Mouse (Mus musculus) midbrain, embryonic 15.5 days (tissue): ENCODE data around the gene Nrip1. TPM values are rescaled to one million over a fixed set of nuclear protein-coding genes. Genes with fewer than 3 reads are reported as not detected.

Experiments
- ATAC-seq: fragments of 200-750 bp; cut with Nextera tagmentation; replicated peaks from 2 replicates; pipeline ENCODE4 v1.8.0; 2017; ENCODE audit warnings: moderate TSS enrichment
- H3K27ac ChIP-seq: fragments of 300-500 bp; sonication (generic); 2 replicates; pipeline ENCODE4 v1.5.1; 2015; ENCODE audit warnings: mild to moderate bottlenecking, inconsistent platforms
- H3K27me3 ChIP-seq: fragments of 300-500 bp; sonication (generic); replicated peaks from 2 replicates; pipeline ENCODE4 v1.6.1; 2015; ENCODE audit warnings: inconsistent platforms
- H3K36me3 ChIP-seq: fragments of 300-500 bp; sonication (generic); replicated peaks from 2 replicates; pipeline ENCODE4 v1.6.1; 2015; ENCODE audit warnings: inconsistent platforms
- H3K4me1 ChIP-seq: fragments of 300-500 bp; sonication (generic); 2 replicates; pipeline ENCODE4 v1.6.1; 2015; ENCODE audit warnings: inconsistent platforms
- H3K4me2 ChIP-seq: fragments of 300-500 bp; sonication (generic); 2 replicates; pipeline ENCODE4 v1.6.1; 2015; ENCODE audit warnings: inconsistent platforms, mild to moderate bottlenecking, moderate library complexity
- H3K4me3 ChIP-seq: fragments of 300-500 bp; sonication (generic); 2 replicates; pipeline ENCODE4 v1.5.1; 2015; ENCODE audit warnings: mild to moderate bottlenecking, inconsistent platforms
- H3K9ac ChIP-seq: fragments of 300-500 bp; sonication (generic); 2 replicates; pipeline ENCODE4 v1.6.1; 2015; ENCODE audit warnings: mild to moderate bottlenecking, inconsistent platforms
- H3K9me3 ChIP-seq: fragments of 300-500 bp; sonication (generic); 2 replicates; pipeline ENCODE4 v1.6.1; 2016; ENCODE audit warnings: inconsistent platforms
- WGBS: fragments of 180-500 bp; shearing (Covaris S2); methylation state at CpG from one replicate; pipeline ENCODE4 v1.1.7; 2015; ENCODE audit warnings: mixed read lengths; 5-methylcytosine and 5-hydroxymethylcytosine counted together
- polyA plus RNA-seq: library from polyadenylated mRNA; unstranded; fragments of >200 nt; fragmentation: Nextera tagmentation; extraction: Ambion mirVana; gene quantifications from 2 replicates; pipeline ENCODE4 v1.2.1, GENCODE M21; 2015

Gene Nrip1
- polyA plus RNA-seq = 34.8 and 38.3 TPM in 2 replicates

DNA sequence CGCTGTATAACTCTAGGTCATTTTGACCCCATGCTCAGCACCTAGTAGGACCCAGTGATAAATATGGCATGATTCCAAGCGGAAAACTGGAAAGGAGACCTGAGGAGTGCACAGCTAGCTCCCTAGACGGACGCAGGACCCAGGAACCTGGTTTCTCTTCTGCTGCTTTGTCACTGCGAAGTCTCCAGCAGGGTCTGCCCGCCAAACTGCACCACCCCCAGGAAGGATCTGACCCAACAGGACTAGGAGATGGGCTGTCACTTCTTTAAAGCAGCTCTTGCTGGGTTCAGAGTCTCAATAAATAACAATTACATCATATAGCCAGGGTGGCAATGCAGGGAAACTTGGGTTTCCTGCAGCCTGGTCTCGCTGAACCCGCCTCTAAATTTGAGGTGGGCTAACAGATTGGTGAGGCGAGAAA lies at the start of gene Nrip1:
TSS of gene Nrip1 (minus strand) at position 157 of the 421 bp plus-strand sequence.
- Histone ChIP-seq H3K9me3 (no peaks in the 10 kb centered on the region), H3K27ac (peak within 1 kb of the TSS; percentile 98), H3K4me3 (peak within 1 kb of the TSS; percentile 97), H3K27me3 (no peaks in the 10 kb centered on the region), H3K4me1 (peaks cover 33% of the 10 kb centered on the region), H3K36me3 (no peaks in the 10 kb centered on the region), H3K9ac (peak within 1 kb of the TSS; percentile 88), H3K4me2 (peak within 1 kb of the TSS; percentile 72)
- peak; percentile 53 for ATAC-seq
- WGBS = 0% methylated on average over 9 of the region's 9 CpGs

DNA sequence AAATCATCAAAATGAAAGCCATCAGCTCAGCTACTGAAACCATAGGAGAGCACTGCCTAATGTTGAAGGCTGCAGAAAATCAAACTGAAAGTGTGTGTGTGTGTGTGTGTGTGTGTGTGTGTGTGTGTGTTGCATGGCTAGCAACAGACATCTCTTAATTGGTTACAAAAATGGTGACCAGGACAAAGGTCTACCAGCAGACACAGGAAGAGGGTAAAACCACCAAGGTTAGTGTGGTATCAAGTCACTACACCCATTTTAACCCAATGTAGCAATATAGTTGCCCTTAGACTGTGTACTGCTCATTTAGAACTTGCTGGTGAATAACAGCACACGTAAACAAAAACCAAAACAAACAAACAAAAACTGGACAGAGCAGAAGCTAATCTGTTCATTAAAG lies 48.9 kb upstream of the Nrip1 start:
- Histone ChIP-seq H3K9me3 (no peaks in the 10 kb centered on the region), H3K27me3 (no peaks in the 10 kb centered on the region), H3K4me1 (no peaks in the 10 kb centered on the region), H3K27ac (no peak overlapping the region), H3K4me2 (no peak overlapping the region), H3K4me3 (no peak overlapping the region), H3K36me3 (no peaks in the 10 kb centered on the region), H3K9ac (no peak overlapping the region)
- 94% methylated on average over 1 of the region's 1 CpGs for WGBS
- no peak for ATAC-seq

DNA sequence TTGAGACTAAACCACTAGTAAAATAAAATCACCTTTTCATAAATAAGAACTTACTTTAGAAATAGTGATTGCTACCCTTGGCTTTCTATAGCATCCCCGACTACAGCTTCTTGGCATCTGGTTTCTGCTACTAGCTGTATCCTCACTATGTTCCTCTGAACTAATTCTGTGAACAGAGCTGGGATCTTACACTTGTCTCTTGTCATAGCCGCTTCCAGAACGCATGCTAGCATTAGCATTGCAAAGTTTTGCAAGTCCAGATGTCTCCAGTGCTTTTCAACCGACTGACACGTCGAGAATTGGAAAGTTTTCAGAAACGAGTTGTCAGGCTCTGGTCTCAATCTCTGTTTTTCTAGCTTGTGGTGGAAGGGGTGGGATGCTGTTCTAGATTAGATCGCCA lies 46.2 kb upstream of the Nrip1 start:
- ATAC-seq = no peak
- H3K4me1 ChIP-seq = no peaks in the 10 kb centered on the region
- no peaks in the 10 kb centered on the region for H3K36me3 ChIP-seq
- no peaks in the 10 kb centered on the region for H3K27me3 ChIP-seq
- 83% methylated on average over 8 of the region's 8 CpGs for WGBS
- H3K9ac ChIP-seq = no peak overlapping the region
- no peaks in the 10 kb centered on the region for H3K9me3 ChIP-seq
- H3K4me2 ChIP-seq = no peak overlapping the region
- no peak overlapping the region for H3K4me3 ChIP-seq
- no peak overlapping the region for H3K27ac ChIP-seq

DNA sequence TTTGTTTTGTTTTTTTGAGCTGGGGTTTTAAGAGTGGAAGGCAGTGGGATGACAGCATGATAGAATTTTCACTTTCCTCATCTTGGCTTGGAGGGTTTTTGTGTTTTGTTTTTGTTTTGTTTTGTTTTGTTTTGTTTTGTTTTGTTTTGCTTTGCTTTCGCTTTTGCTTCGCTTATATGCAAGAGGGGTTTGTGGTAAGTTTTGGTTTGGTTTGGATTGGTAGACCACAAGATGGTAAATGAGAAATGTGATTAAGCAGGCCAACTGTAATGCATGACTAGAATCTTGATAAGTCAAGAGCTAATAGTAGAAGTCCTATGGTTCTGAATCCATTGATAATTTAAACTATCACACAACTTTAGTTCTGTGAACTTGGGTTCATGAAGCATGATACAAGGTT lies 42.9 kb upstream of the Nrip1 start:
- Histone ChIP-seq H3K9ac (no peak overlapping the region), H3K4me3 (no peak overlapping the region), H3K27me3 (no peaks in the 10 kb centered on the region), H3K27ac (no peak overlapping the region), H3K9me3 (no peaks in the 10 kb centered on the region), H3K4me1 (no peaks in the 10 kb centered on the region), H3K4me2 (no peak overlapping the region), H3K36me3 (no peaks in the 10 kb centered on the region)
- ATAC-seq = no peak
- WGBS = 95% methylated on average over 2 of the region's 2 CpGs

DNA sequence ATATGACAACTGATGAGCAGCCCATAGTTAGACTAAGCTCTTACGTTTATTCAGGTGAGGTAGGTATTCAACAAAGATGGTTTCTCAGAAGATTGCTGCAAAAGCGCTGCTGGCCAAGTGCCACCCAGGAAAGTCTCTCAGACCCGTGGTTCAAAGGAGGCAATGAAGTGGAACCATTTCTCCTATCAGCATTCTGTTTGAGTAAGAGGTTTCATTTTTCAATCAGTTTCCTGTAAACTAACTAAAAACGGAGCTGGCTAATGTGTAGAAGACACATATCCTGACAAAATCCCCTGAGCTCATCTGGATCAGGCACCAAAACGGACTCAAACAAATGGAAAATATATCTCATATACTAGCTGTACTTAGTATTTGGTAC lies 42.4 kb upstream of the Nrip1 start:
- Histone ChIP-seq H3K27me3 (no peaks in the 10 kb centered on the region), H3K4me2 (no peak overlapping the region), H3K9me3 (no peaks in the 10 kb centered on the region), H3K4me1 (no peaks in the 10 kb centered on the region), H3K36me3 (no peaks in the 10 kb centered on the region), H3K4me3 (no peak overlapping the region), H3K9ac (no peak overlapping the region), H3K27ac (no peak overlapping the region)
- 75% methylated on average over 5 of the region's 5 CpGs for WGBS
- ATAC-seq = no peak

DNA sequence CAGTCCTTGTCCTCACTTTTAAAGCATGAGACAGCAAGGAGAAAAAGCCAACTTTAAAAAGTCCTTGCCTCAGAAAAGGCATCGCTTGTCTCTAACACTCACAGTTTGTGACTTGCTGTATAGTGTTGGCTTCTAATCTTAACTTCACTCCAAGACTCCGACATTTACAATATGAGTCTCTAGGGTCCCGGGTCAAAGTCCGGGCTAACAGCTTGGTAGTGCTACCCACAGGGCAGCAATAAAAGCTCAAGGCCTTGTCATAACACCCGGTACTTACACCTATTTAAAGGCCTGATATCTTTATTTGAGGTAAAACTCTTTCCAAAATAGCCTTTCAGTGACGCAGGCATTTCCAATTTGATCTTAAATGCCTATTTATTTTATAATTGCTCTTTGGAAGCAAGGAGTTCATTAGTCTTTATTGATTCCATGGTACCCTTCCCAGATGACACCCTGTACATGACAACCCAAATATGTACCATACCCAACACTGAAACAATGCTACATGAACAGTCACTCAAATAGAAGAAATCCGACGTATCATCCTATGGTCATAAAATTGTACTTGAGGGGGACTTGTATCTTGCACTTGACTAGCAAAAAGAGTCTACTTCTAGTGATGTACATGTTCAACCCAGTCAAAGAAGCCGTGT lies 41.9 kb upstream of the Nrip1 start:
- Histone ChIP-seq H3K4me3 (no peak overlapping the region), H3K4me1 (no peaks in the 10 kb centered on the region), H3K9me3 (no peaks in the 10 kb centered on the region), H3K9ac (no peak overlapping the region), H3K27me3 (no peaks in the 10 kb centered on the region), H3K27ac (no peak overlapping the region), H3K4me2 (no peak overlapping the region), H3K36me3 (no peaks in the 10 kb centered on the region)
- ATAC-seq = no peak
- 91% methylated on average over 9 of the region's 9 CpGs for WGBS

DNA sequence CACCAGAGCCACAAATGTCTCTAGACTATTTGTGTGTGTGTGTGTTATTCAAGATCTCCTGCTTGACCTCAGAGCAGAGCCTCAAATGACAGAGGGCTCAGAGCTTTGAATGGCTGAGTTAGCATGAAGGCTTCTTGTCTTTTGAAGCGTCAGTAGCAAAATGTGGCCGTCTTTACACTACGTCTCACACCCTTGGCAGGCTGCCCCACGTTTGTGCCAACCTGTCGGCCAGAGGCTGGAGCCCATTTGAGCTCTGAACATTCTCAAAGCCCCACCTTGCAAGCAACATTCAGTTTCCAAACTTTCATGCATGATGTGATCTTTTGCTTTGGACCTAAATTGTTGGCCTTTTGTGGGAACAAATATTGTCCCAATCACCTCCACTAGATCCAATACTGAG lies 40.9 kb upstream of the Nrip1 start:
- Histone ChIP-seq H3K27me3 (no peaks in the 10 kb centered on the region), H3K27ac (no peak overlapping the region), H3K4me1 (no peaks in the 10 kb centered on the region), H3K4me3 (no peak overlapping the region), H3K9me3 (no peaks in the 10 kb centered on the region), H3K4me2 (no peak overlapping the region), H3K9ac (no peak overlapping the region), H3K36me3 (no peaks in the 10 kb centered on the region)
- no peak for ATAC-seq
- 76% methylated on average over 5 of the region's 5 CpGs for WGBS

DNA sequence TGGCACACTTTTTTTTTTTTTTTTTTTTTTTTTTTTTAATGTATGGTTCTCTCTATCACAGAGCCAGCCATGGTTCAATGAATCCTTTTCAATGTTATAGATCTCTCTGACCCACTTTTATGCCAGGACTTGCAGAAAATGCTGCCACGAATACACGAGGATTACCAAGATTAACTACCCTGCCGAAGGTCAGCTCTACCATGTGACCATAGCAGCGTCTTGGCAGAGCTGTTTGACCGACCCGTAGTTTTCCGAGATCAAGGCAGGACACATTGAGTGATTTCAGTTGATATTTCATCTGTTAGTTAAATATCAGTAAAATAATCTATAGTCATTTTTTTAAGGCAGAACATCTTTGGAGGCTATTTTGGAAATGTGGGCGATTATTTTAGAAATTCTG lies 40.0 kb upstream of the Nrip1 start:
- no peak overlapping the region for H3K27ac ChIP-seq
- 93% methylated on average over 8 of the region's 8 CpGs for WGBS
- no peaks in the 10 kb centered on the region for H3K9me3 ChIP-seq
- ATAC-seq = no peak
- no peaks in the 10 kb centered on the region for H3K4me1 ChIP-seq
- no peak overlapping the region for H3K9ac ChIP-seq
- no peaks in the 10 kb centered on the region for H3K27me3 ChIP-seq
- H3K4me3 ChIP-seq = no peak overlapping the region
- H3K4me2 ChIP-seq = no peak overlapping the region
- H3K36me3 ChIP-seq = no peaks in the 10 kb centered on the region

DNA sequence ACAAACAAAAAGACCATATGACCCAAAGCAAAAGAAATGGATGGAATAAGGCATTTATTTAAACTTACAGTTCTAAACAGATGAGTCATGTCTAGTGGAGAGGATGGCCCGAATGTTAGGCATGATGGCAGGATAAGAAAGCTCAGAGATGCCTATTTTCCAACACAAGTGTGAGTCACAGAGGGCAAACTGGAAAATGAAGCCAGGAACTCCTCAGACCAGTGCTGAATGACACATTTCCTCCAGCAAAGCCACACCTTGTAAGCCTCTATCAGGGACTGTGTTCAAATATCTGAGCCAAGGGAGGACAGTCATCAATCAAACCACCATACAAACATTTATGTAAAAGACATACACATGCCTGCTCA lies 35.7 kb upstream of the Nrip1 start:
- Histone ChIP-seq H3K4me3 (no peak overlapping the region), H3K9ac (no peak overlapping the region), H3K9me3 (no peaks in the 10 kb centered on the region), H3K4me1 (no peaks in the 10 kb centered on the region), H3K27me3 (no peaks in the 10 kb centered on the region), H3K27ac (no peak overlapping the region), H3K36me3 (no peaks in the 10 kb centered on the region), H3K4me2 (no peak overlapping the region)
- ATAC-seq = no peak
- WGBS = 85% methylated on average over 1 of the region's 1 CpGs

DNA sequence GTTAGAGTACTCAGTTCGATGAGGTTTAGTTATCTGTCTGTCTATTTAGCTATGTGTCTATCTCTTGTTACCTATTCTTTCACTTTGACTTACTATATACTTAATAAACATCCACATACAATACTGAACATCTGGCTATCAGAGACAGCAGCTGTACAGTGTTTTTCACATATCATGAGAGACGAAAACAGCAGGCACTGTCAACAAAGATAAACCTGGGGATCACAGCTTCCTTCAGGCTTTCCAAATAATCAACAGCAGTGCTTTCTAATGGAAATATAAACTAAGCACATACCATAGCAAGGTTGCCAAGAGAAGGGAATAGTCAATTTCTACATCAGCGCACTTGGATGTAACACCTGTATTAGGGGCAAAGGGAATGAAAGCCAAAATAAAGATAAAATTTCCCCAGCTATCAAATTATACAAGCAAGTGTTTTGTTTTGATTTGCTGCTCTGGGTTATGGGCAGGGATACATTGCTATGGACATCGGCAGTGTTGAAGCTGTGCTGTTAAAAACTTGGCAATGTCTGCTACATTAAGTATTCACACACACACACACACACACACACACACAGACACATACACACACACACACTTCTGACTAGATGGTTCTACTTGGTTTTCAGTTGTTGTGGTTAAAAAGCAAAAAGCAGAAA lies 35.2 kb upstream of the Nrip1 start:
- no peak overlapping the region for H3K27ac ChIP-seq
- H3K36me3 ChIP-seq = no peaks in the 10 kb centered on the region
- no peak for ATAC-seq
- H3K9ac ChIP-seq = no peak overlapping the region
- H3K4me2 ChIP-seq = no peak overlapping the region
- no peaks in the 10 kb centered on the region for H3K9me3 ChIP-seq
- no peak overlapping the region for H3K4me3 ChIP-seq
- 86% methylated on average over 4 of the region's 4 CpGs for WGBS
- H3K27me3 ChIP-seq = no peaks in the 10 kb centered on the region
- no peaks in the 10 kb centered on the region for H3K4me1 ChIP-seq

DNA sequence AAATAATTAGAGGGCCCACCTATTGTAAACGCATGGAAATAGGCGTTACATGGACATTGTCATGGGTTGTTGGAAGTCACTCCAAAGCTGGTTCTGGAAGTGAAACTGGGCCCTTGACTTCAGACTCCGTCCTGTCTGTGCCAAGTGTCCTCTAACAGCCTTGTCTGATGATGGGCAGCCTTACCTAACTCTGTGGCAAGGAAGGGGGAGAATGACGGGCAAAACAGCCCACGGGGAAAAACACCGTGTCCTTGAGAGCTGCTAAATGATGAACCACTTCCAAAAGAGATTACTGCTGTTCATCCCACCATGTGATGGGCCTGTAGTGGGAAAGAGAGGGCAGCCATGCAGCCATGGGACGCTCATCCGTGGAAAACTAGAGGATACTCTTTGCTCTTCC lies 34.6 kb upstream of the Nrip1 start:
- no peak overlapping the region for H3K9ac ChIP-seq
- H3K4me3 ChIP-seq = no peak overlapping the region
- H3K4me2 ChIP-seq = no peak overlapping the region
- 88% methylated on average over 8 of the region's 8 CpGs for WGBS
- no peaks in the 10 kb centered on the region for H3K4me1 ChIP-seq
- H3K27ac ChIP-seq = no peak overlapping the region
- ATAC-seq = no peak
- H3K27me3 ChIP-seq = no peaks in the 10 kb centered on the region
- H3K9me3 ChIP-seq = no peaks in the 10 kb centered on the region
- no peaks in the 10 kb centered on the region for H3K36me3 ChIP-seq

DNA sequence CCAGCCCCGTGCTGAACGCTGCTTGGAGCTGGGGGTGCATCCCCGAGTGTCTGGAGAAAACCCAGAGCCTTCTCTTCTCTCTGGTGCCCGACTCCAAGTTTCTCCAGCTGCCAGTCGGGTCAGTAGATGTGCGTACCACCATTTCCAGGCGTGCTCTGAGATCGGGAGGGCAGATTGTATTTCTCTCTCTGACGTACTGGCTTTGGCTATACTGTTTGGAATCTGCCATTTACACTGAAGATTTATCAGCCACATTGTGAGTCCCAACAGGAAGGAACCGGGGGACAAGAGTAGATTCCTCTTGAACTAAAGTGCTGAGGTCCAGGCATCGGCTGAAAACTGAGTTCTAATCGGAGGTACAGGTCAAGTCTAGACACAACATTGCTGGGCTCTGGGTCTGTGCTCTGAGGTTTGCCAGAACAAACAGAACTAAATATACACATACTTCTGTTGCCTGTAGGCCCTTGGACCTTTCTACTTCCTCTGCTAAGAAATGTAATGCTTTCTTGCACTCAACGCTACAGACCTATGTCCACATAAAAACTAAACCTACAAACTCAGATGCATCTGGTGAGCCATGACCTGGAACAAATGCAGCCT lies 33.8 kb upstream of the Nrip1 start:
- no peak overlapping the region for H3K4me3 ChIP-seq
- no peak overlapping the region for H3K4me2 ChIP-seq
- H3K36me3 ChIP-seq = no peaks in the 10 kb centered on the region
- H3K9ac ChIP-seq = no peak overlapping the region
- H3K9me3 ChIP-seq = no peaks in the 10 kb centered on the region
- ATAC-seq = no peak
- no peaks in the 10 kb centered on the region for H3K27me3 ChIP-seq
- H3K4me1 ChIP-seq = no peaks in the 10 kb centered on the region
- WGBS = 81% methylated on average over 13 of the region's 13 CpGs
- no peak overlapping the region for H3K27ac ChIP-seq

DNA sequence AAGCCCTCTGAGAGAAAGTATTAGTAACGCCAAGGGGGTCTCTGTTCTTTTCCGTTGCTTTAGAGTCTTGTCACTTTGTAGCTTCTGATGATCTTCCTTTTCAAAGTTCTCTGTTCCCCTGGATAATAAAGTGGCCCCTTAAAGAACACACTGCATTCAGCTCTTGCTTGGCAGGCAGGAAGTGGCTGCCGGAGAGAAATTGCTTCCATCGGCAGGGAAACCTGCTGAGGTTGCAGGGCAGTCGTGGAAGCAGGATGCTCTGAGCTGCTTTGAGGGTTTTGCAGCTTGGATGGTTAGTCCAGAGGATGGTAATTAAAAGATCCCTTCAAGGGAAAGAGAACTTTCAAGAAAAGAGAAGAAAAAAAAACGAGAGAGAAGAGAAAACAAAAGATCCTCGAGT lies 33.3 kb upstream of the Nrip1 start:
- Histone ChIP-seq H3K27me3 (no peaks in the 10 kb centered on the region), H3K4me1 (no peaks in the 10 kb centered on the region), H3K27ac (no peak overlapping the region), H3K9me3 (no peaks in the 10 kb centered on the region), H3K9ac (no peak overlapping the region), H3K4me2 (no peak overlapping the region), H3K4me3 (no peak overlapping the region), H3K36me3 (no peaks in the 10 kb centered on the region)
- 53% methylated on average over 7 of the region's 7 CpGs for WGBS
- no peak for ATAC-seq
